Mouse (Mus musculus) spleen, embryonic (tissue): ENCODE data around the gene Erbb4.

ENCODE experiments used
- CTCF ChIA-PET: fragments of 350-600 bp; sonication (Branson Sonifier 250); formaldehyde crosslinking; loops from one replicate; lab custom pipeline; 2022; lab: Charles Lee

The Erbb4 gene

GRCm38 (mm10) chr1:69027816-69028215 is 80.0 kb downstream of the Erbb4 start:
- CTCF ChIA-PET, result no interaction called here

GRCm38 (mm10) chr1:69024858-69025257 is 83.0 kb downstream of the Erbb4 start:
- CTCF ChIA-PET, result no interaction called here

GRCm38 (mm10) chr1:69023157-69023925 is 84.5 kb downstream of the Erbb4 start:
- CTCF ChIA-PET, result no interaction called here

- CTCF ChIA-PET, result no interaction called here
Observed at GRCm38 (mm10) chr1:69009800-69010505, 97.9 kb downstream of the Erbb4 start.

GRCm38 (mm10) chr1:69001371-69001770 is 106.5 kb downstream of the Erbb4 start:
- CTCF ChIA-PET, result no interaction called here

- CTCF ChIA-PET, result no interaction called here
Observed at GRCm38 (mm10) chr1:68979251-68979650, 128.6 kb downstream of the Erbb4 start.

- CTCF ChIA-PET, result no interaction called here
Observed at GRCm38 (mm10) chr1:68978571-68978970, 129.3 kb downstream of the Erbb4 start.

- CTCF ChIA-PET, result no interaction called here
Observed at GRCm38 (mm10) chr1:68973355-68974127, 134.3 kb downstream of the Erbb4 start.

GRCm38 (mm10) chr1:68964127-68964526 is 143.7 kb downstream of the Erbb4 start:
- CTCF ChIA-PET, result no interaction called here

GRCm38 (mm10) chr1:68961365-68962116 is 146.3 kb downstream of the Erbb4 start:
- CTCF ChIA-PET, result no interaction called here

GRCm38 (mm10) chr1:68956766-68957533 is 150.9 kb downstream of the Erbb4 start:
- CTCF ChIA-PET, result no interaction called here

GRCm38 (mm10) chr1:68955482-68955881 is 152.4 kb downstream of the Erbb4 start:
- CTCF ChIA-PET, result no interaction called here

GRCm38 (mm10) chr1:68943141-68943540 is 164.7 kb downstream of the Erbb4 start:
- CTCF ChIA-PET, result no interaction called here

GRCm38 (mm10) chr1:68934804-68935203 is 173.1 kb downstream of the Erbb4 start:
- CTCF ChIA-PET, result no interaction called here

- CTCF ChIA-PET, result no interaction called here
Observed at GRCm38 (mm10) chr1:68933330-68934065, 174.4 kb downstream of the Erbb4 start.

- CTCF ChIA-PET, result no interaction called here
Observed at GRCm38 (mm10) chr1:68917828-68918227, 190.0 kb downstream of the Erbb4 start.

GRCm38 (mm10) chr1:68892041-68892440 is 215.8 kb downstream of the Erbb4 start:
- CTCF ChIA-PET, result no interaction called here

GRCm38 (mm10) chr1:68886823-68887222 is 221.0 kb downstream of the Erbb4 start:
- CTCF ChIA-PET, result no interaction called here

GRCm38 (mm10) chr1:68874954-68875353 is 232.9 kb downstream of the Erbb4 start:
- CTCF ChIA-PET, result no interaction called here

GRCm38 (mm10) chr1:68873635-68874020 is 234.2 kb downstream of the Erbb4 start:
- CTCF ChIA-PET, result no interaction called here
